ENCODE assay signal across 9 mouse cellular contexts in genomic region chr3:30011712-30012111, GRCm38 (mm10).
A peak's percentile ranks its signal among the peaks of the same experiment; 100 is the strongest.
DNase-seq lines count a peak whose midpoint lies in the region; ATAC-seq and TF ChIP-seq lines count a peak whose summit lies in the region.
"Had no signal": no experiment of that assay in that cellular context is flagged by ENCODE, and none has a peak within 500 bp of the region (broad histone marks: within the 10 kb centered on the region; RNA-seq: fewer than 3 reads in every experiment).

No protein-coding gene starts in this region.

- no peak for TF ChIP-seq POLR2A in brain, embryonic 14.5 days (IDR thresholded peaks at IDR 0.05; ENCODE audit: borderline replicate concordance, extremely low read depth, insufficient read depth, insufficient read length, poor library complexity, severe bottlenecking)

- peak overlapping the region; percentile 85 for H3K9ac ChIP-seq in heart, embryonic 14.5 days (ENCODE audit: low read length)
- H3K9ac ChIP-seq in forebrain, postnatal 0 days, result no peak overlapping the region

- H3K27me3 ChIP-seq in heart, embryonic 14.5 days (ENCODE audit: control insufficient read depth, insufficient read depth, low read length), result no peaks in the 10 kb centered on the region
- peaks cover 41% of the 10 kb centered on the region for H3K27me3 ChIP-seq in forebrain, postnatal 0 days (ENCODE audit: insufficient read depth, low read length)
- peaks cover 25% of the 10 kb centered on the region for H3K27me3 ChIP-seq in midbrain, embryonic 10.5 days (ENCODE audit: low read depth, poor library complexity, severe bottlenecking)

- H3K4me2 ChIP-seq in heart, embryonic 14.5 days (ENCODE audit: low read length), result peak overlapping the region; percentile 65
- H3K4me2 ChIP-seq in forebrain, postnatal 0 days (ENCODE audit: low read depth), result peak overlapping the region; percentile 64; the same call in 1 of the 2 replicates

- ATAC-seq in heart, embryonic 14.5 days (ENCODE audit: insufficient number of reproducible peaks, insufficient read depth, low FRiP score, low read depth), result no peak
- ATAC-seq in forebrain, postnatal 0 days, result no peak
- no peak for ATAC-seq in megakaryocyte, adult 5-6 weeks (ENCODE audit: poor library complexity, severe bottlenecking)

- intact Hi-C loops in heart, postnatal 25 days (cut with DNase I), result loop anchor here (10.0 kb wide), 5 partner anchors 93 to 293 kb away; no protein-coding TSS in a partner anchor
- intact Hi-C loops in left cerebral cortex, postnatal 14 days (cut with DNase I), result loop anchor here (10.0 kb wide), 1 partner anchor 203 kb away; no protein-coding TSS in a partner anchor

- no peaks in the 10 kb centered on the region for H3K9me3 ChIP-seq in heart, embryonic 14.5 days (ENCODE audit: control insufficient read depth, low read length)
- no peaks in the 10 kb centered on the region for H3K9me3 ChIP-seq in forebrain, postnatal 0 days (ENCODE audit: low read length)
- no peaks in the 10 kb centered on the region for H3K9me3 ChIP-seq in midbrain, embryonic 10.5 days (replicated peaks)

- TF ChIP-seq CTCF in brain, embryonic 14.5 days (IDR thresholded peaks at IDR 0.05; ENCODE audit: borderline replicate concordance, extremely low read depth, insufficient read depth, insufficient read length), result no peak
- no peak for TF ChIP-seq CTCF in forebrain, postnatal 0 days (IDR thresholded peaks at IDR 0.05; ENCODE audit: low read depth)

- peak overlapping the region; percentile 85 to 97 for H3K27ac ChIP-seq in heart, embryonic 14.5 days (replicated peaks in 1 of 2; ENCODE audit: control insufficient read depth in 1 of 2, insufficient read depth in 1 of 2, low read depth in 2 of 2, low read length in 2 of 2)
- no peak overlapping the region for H3K27ac ChIP-seq in forebrain, postnatal 0 days (ENCODE audit: low read depth, low read length)
- peak overlapping the region; percentile 90 for H3K27ac ChIP-seq in midbrain, embryonic 10.5 days (replicated peaks)

- no peak for DNase-seq in heart, postnatal 25 days (ENCODE audit: low spot score)
- DNase-seq in brain, embryonic 14.5 days (ENCODE audit: low read depth), result peak; percentile 34
- peak; percentile 36 for DNase-seq in forebrain, postnatal 0 days
- DNase-seq in midbrain, embryonic 10.5 days (ENCODE audit: low spot score), result no peak
- no peak for DNase-seq in spleen, postnatal 36 days (ENCODE audit: low spot score in 2 of 2)
- no peak for DNase-seq in left cerebral cortex, postnatal 14 days (ENCODE audit: low spot score in 2 of 2)
- DNase-seq: thymus, postnatal 25 days had no signal

- 18% methylated on average over 6 of the region's 6 CpGs for WGBS in heart, embryonic 14.5 days
- 15% methylated on average over 6 of the region's 6 CpGs for WGBS in forebrain, postnatal 0 days
- WGBS in midbrain, embryonic 10.5 days, result 9% methylated on average over 6 of the region's 6 CpGs

- peak overlapping the region; percentile 67 to 70 for H3K4me3 ChIP-seq in heart, embryonic 14.5 days (ENCODE audit: control insufficient read depth in 1 of 2, insufficient read depth in 1 of 2, low read depth in 1 of 2, low read length in 2 of 2)
- H3K4me3 ChIP-seq in forebrain, postnatal 0 days (ENCODE audit: low read depth, low read length), result peak overlapping the region; percentile 36
- H3K4me3 ChIP-seq in midbrain, embryonic 10.5 days, result peak overlapping the region; percentile 75

- H3K36me3 ChIP-seq in heart, embryonic 14.5 days (ENCODE audit: control insufficient read depth, insufficient read depth, low read length), result 0 out of 2 replicates have a peak, but pooled peaks cover 5% of the 10 kb centered on the region
- H3K36me3 ChIP-seq in forebrain, postnatal 0 days (ENCODE audit: insufficient read depth), result no peaks in the 10 kb centered on the region
- peaks cover 5% of the 10 kb centered on the region; the same call in 1 of the 2 replicates for H3K36me3 ChIP-seq in midbrain, embryonic 10.5 days

- peaks cover 2 to 7% of the 10 kb centered on the region in 2 experiments; a peak in 2 of 4 replicates for H3K4me1 ChIP-seq in heart, embryonic 14.5 days (ENCODE audit: control insufficient read depth in 2 of 2, insufficient read depth in 2 of 2, low read length in 2 of 2)
- H3K4me1 ChIP-seq in forebrain, postnatal 0 days (ENCODE audit: insufficient read depth), result peaks cover 9% of the 10 kb centered on the region; the same call in 1 of the 2 replicates
- H3K4me1 ChIP-seq in midbrain, embryonic 10.5 days, result peaks cover 61% of the 10 kb centered on the region

Comparison
In these comparisons a context has a peak if more than half of its experiments do, and no peak if none do; other contexts are left out.
1. DNase-seq: peak in brain, embryonic 14.5 days (single experiment) and forebrain, postnatal 0 days (single experiment); none in heart, postnatal 25 days (single experiment), midbrain, embryonic 10.5 days (single experiment), spleen, postnatal 36 days (0 of 2) and left cerebral cortex, postnatal 14 days (0 of 2).
2. Peak in every context shown above with its lines, with median percentiles within 50 percentile points of each other: H3K4me3 ChIP-seq.